Mouse (Mus musculus) midbrain, embryonic 15.5 days (tissue): ENCODE results near the gene AU018091. TPM values are rescaled to one million over a fixed set of nuclear protein-coding genes. Genes with fewer than 3 reads are reported as not detected.

Experiments used
- ATAC-seq: fragments of 200-750 bp; cut with Nextera tagmentation; replicated peaks from 2 replicates; pipeline ENCODE4 v1.8.0; 2017; ENCODE audit warnings: moderate TSS enrichment
- H3K27ac ChIP-seq: fragments of 300-500 bp; sonication (generic); 2 replicates; pipeline ENCODE4 v1.5.1; 2015; ENCODE audit warnings: mild to moderate bottlenecking, inconsistent platforms
- H3K27me3 ChIP-seq: fragments of 300-500 bp; sonication (generic); replicated peaks from 2 replicates; pipeline ENCODE4 v1.6.1; 2015; ENCODE audit warnings: inconsistent platforms
- H3K36me3 ChIP-seq: fragments of 300-500 bp; sonication (generic); replicated peaks from 2 replicates; pipeline ENCODE4 v1.6.1; 2015; ENCODE audit warnings: inconsistent platforms
- H3K4me1 ChIP-seq: fragments of 300-500 bp; sonication (generic); 2 replicates; pipeline ENCODE4 v1.6.1; 2015; ENCODE audit warnings: inconsistent platforms
- H3K4me2 ChIP-seq: fragments of 300-500 bp; sonication (generic); 2 replicates; pipeline ENCODE4 v1.6.1; 2015; ENCODE audit warnings: inconsistent platforms, mild to moderate bottlenecking, moderate library complexity
- H3K4me3 ChIP-seq: fragments of 300-500 bp; sonication (generic); 2 replicates; pipeline ENCODE4 v1.5.1; 2015; ENCODE audit warnings: mild to moderate bottlenecking, inconsistent platforms
- H3K9ac ChIP-seq: fragments of 300-500 bp; sonication (generic); 2 replicates; pipeline ENCODE4 v1.6.1; 2015; ENCODE audit warnings: mild to moderate bottlenecking, inconsistent platforms
- H3K9me3 ChIP-seq: fragments of 300-500 bp; sonication (generic); 2 replicates; pipeline ENCODE4 v1.6.1; 2016; ENCODE audit warnings: inconsistent platforms
- WGBS: fragments of 180-500 bp; shearing (Covaris S2); methylation state at CpG from one replicate; pipeline ENCODE4 v1.1.7; 2015; ENCODE audit warnings: mixed read lengths; 5-methylcytosine and 5-hydroxymethylcytosine counted together
- polyA plus RNA-seq: library from polyadenylated mRNA; unstranded; fragments of >200 nt; fragmentation: Nextera tagmentation; extraction: Ambion mirVana; gene quantifications from 2 replicates; pipeline ENCODE4 v1.2.1, GENCODE M21; 2015

Gene AU018091
- not detected in 2 replicates for polyA plus RNA-seq

DNA sequence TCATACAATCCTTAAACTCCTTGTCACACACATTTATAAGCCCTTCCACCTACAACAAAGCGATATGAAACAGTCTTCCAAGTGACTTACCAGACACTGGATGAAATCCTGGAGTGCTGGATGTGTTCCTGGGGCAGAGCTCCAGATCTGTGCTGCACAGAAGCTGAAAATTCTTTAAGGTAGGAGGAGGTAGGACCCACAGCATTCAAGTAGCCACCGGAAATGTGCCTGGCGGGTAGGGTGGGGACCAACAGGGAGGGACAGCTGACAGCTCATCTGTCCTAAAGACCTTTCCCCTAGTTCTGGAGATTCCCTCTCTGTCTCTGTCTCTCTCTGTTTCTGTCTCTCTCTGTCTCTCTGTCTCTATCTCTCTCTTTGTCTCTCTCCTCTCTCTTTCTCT is at the start of gene AU018091:
AU018091 (minus strand) TSS at position 279 of the 400 bp plus-strand sequence.
- no peak within 1 kb of the TSS for H3K9ac ChIP-seq
- H3K27me3 ChIP-seq = no peaks in the 10 kb centered on the region
- H3K4me2 ChIP-seq = no peak within 1 kb of the TSS
- no peaks in the 10 kb centered on the region for H3K36me3 ChIP-seq
- ATAC-seq = no peak
- 81% methylated on average over 3 of the region's 3 CpGs for WGBS
- no peak within 1 kb of the TSS for H3K27ac ChIP-seq
- H3K9me3 ChIP-seq = no peaks in the 10 kb centered on the region
- H3K4me3 ChIP-seq = no peak within 1 kb of the TSS
- H3K4me1 ChIP-seq = no peaks in the 10 kb centered on the region

DNA sequence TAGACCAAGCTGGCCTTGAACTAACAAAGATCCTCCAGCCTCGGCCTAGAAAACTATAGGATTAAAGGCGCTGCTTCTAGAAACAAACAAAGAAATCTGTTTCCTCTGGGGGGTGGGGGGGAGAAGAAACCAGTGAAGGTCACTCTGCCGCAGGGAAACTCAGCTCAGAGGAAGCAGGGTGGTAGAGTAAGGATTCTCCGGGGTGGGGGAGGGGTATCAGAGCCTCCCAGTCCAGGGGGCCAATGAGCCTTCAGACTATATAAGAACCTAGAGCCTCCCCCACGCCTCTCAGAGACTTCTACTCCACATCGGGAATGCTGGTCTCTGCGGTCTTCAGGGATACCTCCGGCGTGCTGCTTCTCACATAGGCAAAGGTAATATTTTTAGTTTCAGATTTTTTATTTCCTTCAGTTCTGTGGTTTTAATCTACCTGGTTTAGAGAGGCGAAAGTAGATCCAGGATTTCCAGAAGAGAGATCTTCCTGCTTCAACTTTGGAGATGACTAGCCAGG is 48.6 kb upstream of the AU018091 start:
- H3K9me3 ChIP-seq = no peaks in the 10 kb centered on the region
- WGBS = 20% methylated on average over 10 of the region's 10 CpGs
- no peak for ATAC-seq
- no peak overlapping the region for H3K4me3 ChIP-seq
- H3K27me3 ChIP-seq = peaks cover 13% of the 10 kb centered on the region; the same call in 1 of the 2 replicates
- H3K27ac ChIP-seq = no peak overlapping the region
- no peak overlapping the region for H3K4me2 ChIP-seq
- no peaks in the 10 kb centered on the region for H3K4me1 ChIP-seq
- H3K9ac ChIP-seq = no peak overlapping the region
- H3K36me3 ChIP-seq = no peaks in the 10 kb centered on the region

DNA sequence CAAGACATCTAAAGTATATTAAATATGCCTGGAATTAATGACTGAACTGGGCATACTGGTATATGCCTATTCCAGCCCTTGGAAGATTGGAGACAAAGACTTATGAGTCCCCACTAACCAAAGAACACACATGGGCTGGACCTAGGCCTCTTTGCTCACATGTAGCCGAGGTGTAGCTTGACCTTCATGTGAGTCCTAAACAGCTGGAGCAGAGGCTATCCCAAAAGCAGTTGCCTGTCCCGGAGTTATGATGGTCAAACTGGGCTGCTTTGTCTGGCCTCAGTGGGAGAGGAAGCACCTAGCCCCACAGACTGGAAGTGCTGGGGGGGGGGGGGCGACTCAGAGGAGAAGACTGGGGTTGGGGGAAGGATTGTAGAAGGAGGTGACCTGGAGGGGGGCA is 47.3 kb upstream of the AU018091 start:
- Histone ChIP-seq H3K4me1 (no peaks in the 10 kb centered on the region), H3K27me3 (peaks cover 13% of the 10 kb centered on the region; the same call in 1 of the 2 replicates), H3K9me3 (no peaks in the 10 kb centered on the region), H3K4me3 (no peak overlapping the region), H3K27ac (no peak overlapping the region), H3K9ac (no peak overlapping the region), H3K36me3 (no peaks in the 10 kb centered on the region), H3K4me2 (no peak overlapping the region)
- ATAC-seq = no peak
- WGBS = 63% methylated on average over 3 of the region's 3 CpGs

DNA sequence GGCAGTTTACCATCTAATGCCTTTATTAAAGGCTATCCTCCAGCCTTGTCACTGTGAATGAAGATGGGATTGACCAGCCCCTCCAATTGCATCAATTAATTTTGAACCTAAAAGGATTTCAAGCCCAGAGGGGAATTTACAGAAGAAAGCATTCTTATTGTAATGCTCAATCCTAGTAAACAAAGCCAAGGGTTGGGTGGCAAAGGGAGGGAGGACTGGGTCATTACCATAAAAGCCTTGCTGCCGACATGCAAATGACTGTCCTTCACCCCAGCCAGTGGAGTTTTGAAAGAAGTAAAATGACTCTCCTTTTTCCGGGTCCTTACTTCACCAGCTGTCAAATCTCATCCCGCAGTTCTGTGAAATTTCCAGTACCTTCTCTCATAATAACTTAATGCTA is 44.6 kb upstream of the AU018091 start:
- 19% methylated on average over 3 of the region's 3 CpGs for WGBS
- no peak for ATAC-seq

DNA sequence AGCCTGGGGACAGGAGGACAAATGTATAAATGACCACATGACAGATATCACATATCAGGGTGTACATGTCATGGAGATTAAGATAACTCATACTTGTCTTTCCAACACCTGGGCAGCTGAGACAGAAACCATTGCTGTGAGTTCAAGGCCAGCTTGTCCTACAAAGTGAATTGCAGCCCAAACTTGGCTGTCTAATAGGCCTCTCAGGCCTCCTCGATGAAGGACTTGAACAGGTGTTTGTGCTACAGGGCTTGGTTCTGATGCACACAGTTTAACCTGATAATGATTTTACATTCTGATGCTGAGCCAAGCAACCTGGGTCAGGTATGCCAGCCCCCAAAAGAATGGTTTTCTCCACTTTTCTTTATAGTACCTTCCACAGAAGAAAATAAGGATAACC is 44.2 kb upstream of the AU018091 start:
- WGBS = 64% methylated on average over 1 of the region's 1 CpGs
- Histone ChIP-seq H3K27ac (no peak overlapping the region), H3K27me3 (no peaks in the 10 kb centered on the region), H3K4me1 (no peaks in the 10 kb centered on the region), H3K36me3 (no peaks in the 10 kb centered on the region), H3K4me2 (no peak overlapping the region), H3K4me3 (no peak overlapping the region), H3K9ac (no peak overlapping the region), H3K9me3 (no peaks in the 10 kb centered on the region)
- no peak for ATAC-seq

More for the DNA sequence above, 44.6 kb upstream of the AU018091 start:
- Histone ChIP-seq H3K4me3 (no peak overlapping the region), H3K27me3 (no peaks in the 10 kb centered on the region; the same call in 1 of the 2 replicates), H3K9ac (no peak overlapping the region), H3K27ac (no peak overlapping the region), H3K4me1 (no peaks in the 10 kb centered on the region), H3K4me2 (no peak overlapping the region), H3K36me3 (no peaks in the 10 kb centered on the region), H3K9me3 (no peaks in the 10 kb centered on the region)

DNA sequence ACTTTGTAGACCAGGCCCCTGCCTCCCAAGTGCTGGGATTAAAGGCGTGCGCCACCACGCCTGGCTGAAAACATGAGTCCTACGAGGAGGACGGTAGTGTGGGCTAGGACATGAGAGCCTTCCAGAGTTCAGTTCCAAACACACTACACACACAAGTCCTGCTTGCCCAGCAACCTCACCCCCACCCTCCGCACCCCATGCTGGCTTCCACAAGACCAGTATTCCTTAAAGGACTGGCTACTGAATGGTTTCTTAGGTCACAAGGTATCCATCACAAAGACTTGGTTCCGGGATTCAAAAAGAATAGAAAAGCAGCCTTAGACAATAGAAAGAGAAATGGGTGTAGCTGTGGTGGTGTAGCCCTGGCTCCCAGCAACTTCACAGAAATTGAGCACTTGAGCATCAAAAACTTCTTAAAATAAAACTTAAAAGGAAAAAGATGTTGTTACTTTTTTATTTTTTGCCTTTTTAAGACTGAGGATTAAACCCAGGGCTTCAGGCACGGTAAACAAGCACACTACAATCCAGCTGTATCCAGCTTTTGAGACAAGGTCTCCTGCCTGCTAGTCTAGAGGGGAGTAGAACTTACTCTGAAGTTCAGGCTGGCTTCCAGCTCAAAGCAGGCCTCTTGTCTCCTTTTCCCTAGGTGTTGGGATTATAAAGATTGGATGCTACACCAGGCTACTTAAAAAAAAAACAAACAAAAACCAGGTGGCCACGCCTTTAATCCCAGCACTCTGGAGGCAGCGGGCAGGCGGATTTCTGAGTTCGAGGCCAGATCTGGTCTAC is 43.2 kb upstream of the AU018091 start:
- no peak overlapping the region for H3K4me3 ChIP-seq
- 49% methylated on average over 12 of the region's 12 CpGs for WGBS
- no peak overlapping the region for H3K27ac ChIP-seq
- no peaks in the 10 kb centered on the region for H3K27me3 ChIP-seq
- ATAC-seq = no peak
- H3K9ac ChIP-seq = no peak overlapping the region
- H3K4me2 ChIP-seq = no peak overlapping the region
- no peaks in the 10 kb centered on the region for H3K36me3 ChIP-seq
- no peaks in the 10 kb centered on the region for H3K4me1 ChIP-seq
- H3K9me3 ChIP-seq = no peaks in the 10 kb centered on the region

DNA sequence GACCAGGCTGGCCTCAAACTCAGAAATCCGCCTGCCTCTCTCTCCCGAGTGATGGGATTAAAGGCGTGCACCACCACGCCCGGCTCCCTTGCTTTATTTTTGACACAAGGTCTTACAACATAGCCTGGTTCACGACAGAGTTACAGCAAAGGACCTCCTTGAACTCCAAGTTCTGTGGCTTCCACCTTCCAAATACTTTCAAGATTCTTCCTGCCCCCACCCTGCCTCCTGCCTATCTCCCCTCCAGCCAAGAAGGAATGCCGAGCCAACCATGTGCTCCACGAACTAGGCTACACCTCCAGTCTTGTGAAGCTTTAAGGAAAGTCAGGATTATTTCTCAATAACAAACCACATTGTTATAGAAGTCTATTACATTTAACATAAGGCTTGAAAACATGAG is 42.5 kb upstream of the AU018091 start:
- H3K27me3 ChIP-seq = no peaks in the 10 kb centered on the region
- H3K27ac ChIP-seq = no peak overlapping the region
- no peak overlapping the region for H3K4me3 ChIP-seq
- 81% methylated on average over 8 of the region's 8 CpGs for WGBS
- no peaks in the 10 kb centered on the region for H3K36me3 ChIP-seq
- H3K9ac ChIP-seq = no peak overlapping the region
- ATAC-seq = no peak
- no peaks in the 10 kb centered on the region for H3K4me1 ChIP-seq
- no peak overlapping the region for H3K4me2 ChIP-seq
- no peaks in the 10 kb centered on the region for H3K9me3 ChIP-seq

DNA sequence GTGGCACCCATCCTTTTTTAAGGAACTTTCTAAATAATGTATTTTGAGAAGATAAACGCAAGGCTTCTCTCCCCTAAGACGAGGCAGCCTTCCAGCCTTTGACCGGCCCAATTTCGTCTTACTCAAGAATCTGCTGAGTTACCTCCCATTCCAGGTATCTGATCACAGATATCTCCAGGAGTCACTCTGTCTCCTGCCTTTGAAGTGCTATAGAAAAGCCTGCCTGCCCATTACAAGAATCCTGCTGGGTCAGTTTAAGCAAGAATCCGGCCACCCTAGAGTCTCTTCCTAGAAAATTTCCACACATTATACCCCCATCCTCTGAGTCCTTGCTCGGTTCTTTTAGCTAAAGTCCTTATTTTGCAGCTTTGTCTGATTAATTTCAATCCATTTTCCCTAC is 41.6 kb upstream of the AU018091 start:
- WGBS = 51% methylated on average over 6 of the region's 6 CpGs
- Histone ChIP-seq H3K4me3 (no peak overlapping the region), H3K27me3 (no peaks in the 10 kb centered on the region), H3K27ac (no peak overlapping the region), H3K4me2 (no peak overlapping the region), H3K4me1 (no peaks in the 10 kb centered on the region), H3K9ac (no peak overlapping the region), H3K36me3 (no peaks in the 10 kb centered on the region), H3K9me3 (no peaks in the 10 kb centered on the region)
- no peak for ATAC-seq

DNA sequence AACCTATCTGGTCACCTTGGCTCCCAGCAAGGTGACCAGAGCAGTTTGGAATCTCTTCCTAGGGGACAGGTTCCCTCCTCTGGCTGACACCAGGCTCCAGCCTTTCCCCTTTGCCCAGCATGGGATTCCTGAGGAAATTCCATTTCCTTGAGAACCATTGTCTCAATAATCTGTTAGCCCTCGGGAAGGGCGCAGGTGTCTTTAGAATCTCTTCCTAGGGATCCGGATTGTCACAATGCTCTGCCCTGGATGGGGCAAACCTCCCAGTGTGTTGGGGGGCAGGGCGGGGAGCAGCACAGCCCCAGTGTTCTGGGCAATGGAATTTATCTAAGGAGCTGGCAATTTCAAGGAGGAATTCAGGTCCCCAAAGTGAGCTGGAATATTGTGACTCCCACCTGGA is 37.5 kb upstream of the AU018091 start:
- no peaks in the 10 kb centered on the region for H3K36me3 ChIP-seq
- H3K27me3 ChIP-seq = no peaks in the 10 kb centered on the region
- H3K9ac ChIP-seq = no peak overlapping the region
- H3K9me3 ChIP-seq = no peaks in the 10 kb centered on the region
- WGBS = 5% methylated on average over 4 of the region's 4 CpGs
- no peak overlapping the region for H3K4me2 ChIP-seq
- no peak overlapping the region for H3K27ac ChIP-seq
- H3K4me1 ChIP-seq = no peaks in the 10 kb centered on the region
- no peak for ATAC-seq
- no peak overlapping the region for H3K4me3 ChIP-seq

DNA sequence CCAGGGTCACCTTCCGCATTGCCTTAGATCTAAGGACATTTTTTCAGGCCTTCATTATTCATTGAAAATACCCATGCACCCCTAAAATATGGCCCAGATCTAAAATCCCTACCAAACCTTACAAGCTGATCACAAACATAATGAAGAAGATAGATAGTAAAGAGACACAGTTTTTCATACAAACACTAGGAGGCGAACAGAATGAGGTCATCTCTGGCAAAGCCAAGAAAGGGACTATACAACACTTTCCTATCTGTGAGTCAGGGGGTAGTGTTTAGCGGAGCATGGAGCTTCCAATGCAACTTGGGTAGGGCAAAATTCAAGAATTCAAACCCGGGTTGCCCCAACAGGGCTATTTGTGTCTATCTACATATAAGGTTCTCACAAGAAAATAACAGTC is 35.6 kb upstream of the AU018091 start:
- Histone ChIP-seq H3K4me2 (no peak overlapping the region), H3K9ac (no peak overlapping the region), H3K4me3 (no peak overlapping the region), H3K36me3 (no peaks in the 10 kb centered on the region), H3K27ac (no peak overlapping the region), H3K4me1 (no peaks in the 10 kb centered on the region), H3K9me3 (no peaks in the 10 kb centered on the region), H3K27me3 (no peaks in the 10 kb centered on the region)
- no peak for ATAC-seq
- 89% methylated on average over 4 of the region's 4 CpGs for WGBS

DNA sequence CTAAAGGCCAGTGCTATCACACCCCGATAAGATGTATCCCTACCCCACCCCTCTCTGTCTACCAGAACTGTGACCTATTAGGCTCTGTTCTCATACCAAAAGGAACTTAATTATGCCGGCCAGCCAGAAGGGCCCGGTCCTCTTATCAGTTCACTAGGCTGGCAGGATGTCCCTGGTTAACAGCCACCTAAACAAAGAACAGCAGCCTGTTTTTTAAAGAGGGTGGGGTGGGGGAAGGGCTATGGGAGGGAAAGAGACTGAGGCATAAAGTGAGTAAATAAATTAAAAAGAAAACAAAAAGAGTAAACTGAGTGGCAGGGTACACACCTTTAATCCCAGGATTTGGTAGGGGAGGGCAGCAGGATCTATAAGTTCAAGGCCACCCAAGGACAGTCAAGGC is 34.9 kb upstream of the AU018091 start:
- H3K4me3 ChIP-seq = no peak overlapping the region
- H3K27me3 ChIP-seq = no peaks in the 10 kb centered on the region
- WGBS = 23% methylated on average over 3 of the region's 3 CpGs
- H3K4me2 ChIP-seq = no peak overlapping the region
- H3K9me3 ChIP-seq = no peaks in the 10 kb centered on the region
- H3K9ac ChIP-seq = no peak overlapping the region
- ATAC-seq = no peak
- no peaks in the 10 kb centered on the region for H3K36me3 ChIP-seq
- H3K4me1 ChIP-seq = no peaks in the 10 kb centered on the region
- H3K27ac ChIP-seq = no peak overlapping the region

DNA sequence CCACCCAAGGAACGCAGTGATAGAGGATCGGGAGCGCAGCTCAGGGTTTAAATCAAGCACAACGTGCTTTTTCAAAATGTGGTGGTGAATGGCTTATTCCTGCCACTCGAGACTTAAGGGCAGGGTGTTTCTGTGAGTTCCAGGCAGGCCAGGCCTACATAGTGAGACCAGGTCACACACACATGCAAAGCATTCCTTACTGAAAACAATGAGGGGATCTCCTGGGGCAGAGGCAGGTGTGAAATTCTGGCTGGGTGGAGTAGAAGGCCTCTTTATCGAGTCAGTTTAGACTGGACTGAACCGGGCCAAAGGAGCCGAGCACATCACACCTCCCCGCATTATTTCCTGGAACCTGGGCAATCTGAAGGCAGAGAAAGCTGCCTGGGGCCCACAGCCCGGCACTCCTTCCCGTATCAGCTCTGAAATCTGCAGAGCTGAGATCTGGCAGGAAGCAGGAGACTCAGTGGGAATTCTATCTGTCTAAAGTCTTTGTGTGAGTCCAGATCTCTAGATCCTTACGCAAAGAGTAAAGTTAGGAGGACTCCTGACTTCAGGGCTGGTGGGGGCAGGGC is 32.2 kb upstream of the AU018091 start:
- Histone ChIP-seq H3K27me3 (no peaks in the 10 kb centered on the region), H3K4me1 (no peaks in the 10 kb centered on the region), H3K9me3 (no peaks in the 10 kb centered on the region), H3K36me3 (no peaks in the 10 kb centered on the region), H3K9ac (no peak overlapping the region), H3K27ac (no peak overlapping the region), H3K4me2 (no peak overlapping the region), H3K4me3 (no peak overlapping the region)
- WGBS = 46% methylated on average over 12 of the region's 12 CpGs
- no peak for ATAC-seq

DNA sequence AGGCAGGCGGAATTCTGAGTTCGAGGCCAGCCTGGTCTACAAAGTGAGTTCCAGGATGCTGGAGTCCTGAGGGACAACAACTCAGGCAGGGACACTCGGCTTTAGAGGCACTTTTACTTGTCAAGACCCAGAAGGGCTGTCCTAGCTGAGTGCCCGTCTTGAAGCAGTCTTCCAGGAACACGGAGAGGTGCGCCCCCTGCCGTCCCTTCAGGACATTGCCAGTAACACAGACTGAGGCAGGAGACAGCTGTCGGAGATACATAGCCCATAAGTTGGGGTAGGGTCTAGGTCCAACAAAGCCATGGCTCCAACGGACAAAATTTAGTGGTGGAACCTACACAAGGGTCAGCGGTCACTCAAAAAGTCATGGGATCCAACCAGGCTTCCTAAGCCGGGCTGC is 29.9 kb upstream of the AU018091 start:
- WGBS = 57% methylated on average over 11 of the region's 11 CpGs

More for the DNA sequence above, 29.9 kb upstream of the AU018091 start:
- no peak overlapping the region for H3K4me2 ChIP-seq
- H3K9me3 ChIP-seq = no peaks in the 10 kb centered on the region
- H3K4me3 ChIP-seq = no peak overlapping the region
- ATAC-seq = no peak
- H3K27me3 ChIP-seq = no peaks in the 10 kb centered on the region
- no peaks in the 10 kb centered on the region for H3K36me3 ChIP-seq
- H3K9ac ChIP-seq = no peak overlapping the region
- H3K4me1 ChIP-seq = no peaks in the 10 kb centered on the region
- no peak overlapping the region for H3K27ac ChIP-seq
